Mouse (Mus musculus): ENCODE measurements around the gene Trpm8.
A peak's percentile ranks its signal among the peaks of the same experiment; 100 is the strongest.

Trpm8 gene

GRCm38 (mm10) chr1:88264869-88265240 lies 12.6 kb upstream of the Trpm8 start:
- DNase-seq (ENCODE audit: low spot score) = no peak

- DNase-seq (ENCODE audit: low spot score) = no peak
These were observed 11.3 kb upstream of the Trpm8 start for GRCm38 (mm10) chr1:88266123-88266522.

GRCm38 (mm10) chr1:88267489-88267888 lies 10.0 kb upstream of the Trpm8 start:
- no peak for DNase-seq (ENCODE audit: low spot score)

GRCm38 (mm10) chr1:88268070-88268469 lies 9.4 kb upstream of the Trpm8 start:
- no peak for DNase-seq (ENCODE audit: low spot score)

GRCm38 (mm10) chr1:88269539-88270309 lies 7.7 kb upstream of the Trpm8 start:
- no peak for DNase-seq (ENCODE audit: low spot score)

- no peak for DNase-seq (ENCODE audit: low spot score)
These were observed 4.6 kb upstream of the Trpm8 start for GRCm38 (mm10) chr1:88272851-88273250.

- DNase-seq (ENCODE audit: low spot score) = no peak
These were observed 4.1 kb upstream of the Trpm8 start for GRCm38 (mm10) chr1:88273326-88273725.

GRCm38 (mm10) chr1:88273832-88274231 lies 3.6 kb upstream of the Trpm8 start:
- no peak for DNase-seq (ENCODE audit: low spot score)

- no peak for DNase-seq (ENCODE audit: low spot score)
These were observed 2.9 kb upstream of the Trpm8 start for GRCm38 (mm10) chr1:88274371-88275077.

- no peak for DNase-seq (ENCODE audit: low spot score)
These were observed 2.3 kb upstream of the Trpm8 start for GRCm38 (mm10) chr1:88275078-88275680.

GRCm38 (mm10) chr1:88275698-88276523 lies 1.6 kb upstream of the Trpm8 start:
- peak; percentile 29 for DNase-seq (ENCODE audit: low spot score)

- DNase-seq (ENCODE audit: low spot score) = no peak
These were observed 850 bp upstream of the Trpm8 start for GRCm38 (mm10) chr1:88276524-88277097.

- no peak for DNase-seq (ENCODE audit: low spot score)
These were observed 504 bp downstream of the Trpm8 start for GRCm38 (mm10) chr1:88277818-88278511.

- no peak for DNase-seq (ENCODE audit: low spot score)
These were observed 1.9 kb downstream of the Trpm8 start for GRCm38 (mm10) chr1:88279111-88280005.

GRCm38 (mm10) chr1:88280006-88280690 lies 2.7 kb downstream of the Trpm8 start:
- DNase-seq (ENCODE audit: low spot score) = peak; percentile 64

GRCm38 (mm10) chr1:88282301-88282700 lies 4.8 kb downstream of the Trpm8 start:
- DNase-seq (ENCODE audit: low spot score) = no peak

- no peak for DNase-seq (ENCODE audit: low spot score)
These were observed 6.1 kb downstream of the Trpm8 start for GRCm38 (mm10) chr1:88283376-88284227.

- DNase-seq (ENCODE audit: low spot score) = no peak
These were observed 6.9 kb downstream of the Trpm8 start for GRCm38 (mm10) chr1:88284228-88284945.

Measured in retina, embryonic 14.5 days (tissue).